Mouse (Mus musculus) E14TG2a.4 (cell line): ENCODE measurements around the gene Tenm2.

Experiments used
- CTCF ChIP-seq: conservative IDR thresholded peaks from 2 replicates; pipeline ENCODE4 v1.5.1; 2014; ENCODE audit warnings: low read length
- NANOG ChIP-seq: IDR thresholded peaks from 2 replicates; pipeline ENCODE4 v1.6.1; 2014; ENCODE audit warnings: borderline replicate concordance, low read length, mixed read lengths

GRCm38 (mm10) chr11:36152226-36152625 is 1083.5 kb downstream of the Tenm2 start:
- TF ChIP-seq CTCF (no peak), NANOG (no peak)
